8 mouse cellular contexts compared by ENCODE assay signal in the genomic region with DNA sequence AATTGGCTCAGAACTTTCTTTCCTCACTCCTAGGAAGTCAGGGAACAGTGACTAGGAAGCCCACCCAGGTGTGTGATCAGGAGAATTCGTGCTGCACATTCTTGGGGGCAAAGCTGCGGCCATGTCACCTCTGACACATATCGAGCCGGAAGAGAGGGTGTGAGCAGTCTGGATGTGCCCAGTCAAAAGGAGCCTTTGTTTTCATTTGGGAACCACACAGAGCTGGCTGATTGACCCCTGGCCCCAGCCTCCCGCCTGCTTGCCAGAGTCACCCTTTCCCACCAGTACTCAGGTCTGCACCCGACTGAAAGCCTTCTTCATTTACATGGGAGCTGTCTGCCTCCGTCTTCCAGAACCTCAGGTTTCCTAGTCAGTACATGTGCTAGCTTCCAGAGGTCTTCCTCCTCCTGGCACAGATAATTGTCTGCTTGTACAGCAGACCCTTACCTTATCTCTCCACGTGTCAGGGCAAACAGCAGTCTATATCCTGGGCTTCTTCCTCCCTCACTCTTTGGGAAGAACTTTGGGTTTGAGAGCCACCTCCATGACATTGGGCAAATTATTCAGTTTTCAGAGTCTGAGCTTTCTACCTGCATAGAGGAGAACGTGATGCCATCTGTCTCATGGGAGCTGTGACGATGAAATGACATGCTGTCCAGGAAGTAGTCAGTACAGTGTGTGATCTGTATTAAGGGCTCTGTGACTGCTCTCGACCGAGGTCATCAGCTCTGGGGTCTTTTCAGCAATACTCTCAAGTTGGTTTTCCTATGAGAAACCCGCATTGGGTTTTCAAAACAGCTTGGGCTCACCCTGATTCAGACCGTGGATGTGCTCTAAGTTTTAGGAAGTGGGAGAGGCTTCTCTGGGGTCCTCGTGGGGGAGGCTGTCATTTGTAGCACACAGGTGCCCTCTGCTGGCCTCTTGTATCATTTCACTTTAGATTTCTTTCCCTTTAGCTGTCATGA.
DNase-seq lines count a peak whose midpoint lies in the region; ATAC-seq and TF ChIP-seq lines count a peak whose summit lies in the region.

No protein-coding gene starts in this region.

- H3K36me3 ChIP-seq in forebrain, embryonic 16.5 days (ENCODE audit: control insufficient read depth, insufficient read depth) = no peaks in the 10 kb centered on the region
- no peaks in the 10 kb centered on the region for H3K36me3 ChIP-seq in hindbrain, postnatal 0 days (ENCODE audit: insufficient read depth, low read length)
- H3K36me3 ChIP-seq in liver, embryonic 13.5 days = no peaks in the 10 kb centered on the region

- peak; percentile 40 for DNase-seq in urinary bladder, postnatal 25 days (ENCODE audit: low spot score)
- no peak for DNase-seq in urinary bladder, adult 2 months (ENCODE audit: low spot score)
- DNase-seq in brain, embryonic 18.5 days (ENCODE audit: low read depth, low spot score) = peak; percentile 32
- DNase-seq in hindbrain, postnatal 0 days (ENCODE audit: low spot score) = peak; percentile 86
- peak; percentile 11 for DNase-seq in liver, embryonic 13.5 days
- peak; percentile 60 for DNase-seq in neural tube, embryonic 10.5 days (ENCODE audit: extremely low spot score, low spot score)
- DNase-seq in ovary, postnatal 36 days (ENCODE audit: low spot score) = no peak

- H3K4me2 ChIP-seq in forebrain, embryonic 16.5 days (ENCODE audit: low read length) = peak overlapping the region; percentile 16; the same call in 1 of the 2 replicates
- H3K4me2 ChIP-seq in hindbrain, postnatal 0 days (ENCODE audit: low read depth, low read length) = peak overlapping the region; percentile 36
- peak overlapping the region; percentile 46 for H3K4me2 ChIP-seq in liver, embryonic 13.5 days

- no peak overlapping the region for H3K4me3 ChIP-seq in forebrain, embryonic 16.5 days (replicated peaks; ENCODE audit: low read length)
- H3K4me3 ChIP-seq in hindbrain, postnatal 0 days (ENCODE audit: low read length) = no peak overlapping the region
- H3K4me3 ChIP-seq in liver, embryonic 13.5 days (replicated peaks) = peak overlapping the region; percentile 10; the same call in 1 of the 2 replicates

- H3K9ac ChIP-seq in forebrain, embryonic 16.5 days (replicated peaks; ENCODE audit: low read depth, low read length) = no peak overlapping the region
- H3K9ac ChIP-seq in hindbrain, postnatal 0 days (replicated peaks; ENCODE audit: low read length) = no peak overlapping the region
- H3K9ac ChIP-seq in liver, embryonic 13.5 days = no peak overlapping the region

- no peak overlapping the region for H3K27ac ChIP-seq in forebrain, embryonic 16.5 days (ENCODE audit: low read length)
- H3K27ac ChIP-seq in hindbrain, postnatal 0 days = no peak overlapping the region
- peak overlapping the region; percentile 34 for H3K27ac ChIP-seq in liver, embryonic 13.5 days

- peak; percentile 83 for TF ChIP-seq CTCF in hindbrain, postnatal 0 days (IDR thresholded peaks at IDR 0.05; ENCODE audit: low read depth)

- no peaks in the 10 kb centered on the region for H3K9me3 ChIP-seq in forebrain, embryonic 16.5 days (ENCODE audit: control insufficient read depth, low read length)
- no peaks in the 10 kb centered on the region for H3K9me3 ChIP-seq in hindbrain, postnatal 0 days (ENCODE audit: low read length)
- H3K9me3 ChIP-seq in liver, embryonic 13.5 days (replicated peaks) = no peaks in the 10 kb centered on the region

- H3K27me3 ChIP-seq in forebrain, embryonic 16.5 days (replicated peaks; ENCODE audit: control insufficient read depth, insufficient read depth, low read length) = no peaks in the 10 kb centered on the region
- no peaks in the 10 kb centered on the region for H3K27me3 ChIP-seq in hindbrain, postnatal 0 days (ENCODE audit: insufficient read depth, low read length)
- H3K27me3 ChIP-seq in liver, embryonic 13.5 days = no peaks in the 10 kb centered on the region

- H3K4me1 ChIP-seq in forebrain, embryonic 16.5 days (replicated peaks; ENCODE audit: control insufficient read depth, insufficient read depth, low read length) = peaks cover 2% of the 10 kb centered on the region; the same call in 1 of the 2 replicates
- H3K4me1 ChIP-seq in hindbrain, postnatal 0 days (ENCODE audit: insufficient read depth, low read length) = no peaks in the 10 kb centered on the region
- H3K4me1 ChIP-seq in liver, embryonic 13.5 days (replicated peaks) = peaks cover 17% of the 10 kb centered on the region

- 38% methylated on average over 15 of the region's 15 CpGs for WGBS in forebrain, embryonic 16.5 days
- WGBS in hindbrain, postnatal 0 days = 26% methylated on average over 15 of the region's 15 CpGs
- 22% methylated on average over 15 of the region's 15 CpGs for WGBS in liver, embryonic 13.5 days (ENCODE audit: insufficient replicate concordance)

- ATAC-seq in forebrain, embryonic 16.5 days = peak; percentile 84
- ATAC-seq in hindbrain, postnatal 0 days = peak; percentile 87
- peak; percentile 67 for ATAC-seq in liver, embryonic 13.5 days (ENCODE audit: low read depth)

Comparison
In these comparisons a context has a peak if more than half of its experiments do, and no peak if none do; other contexts are left out.
1. DNase-seq: peak in urinary bladder, postnatal 25 days (single experiment), brain, embryonic 18.5 days (single experiment), hindbrain, postnatal 0 days (single experiment), liver, embryonic 13.5 days (single experiment) and neural tube, embryonic 10.5 days (single experiment); none in urinary bladder, adult 2 months (single experiment) and ovary, postnatal 36 days (single experiment).
2. Peak in every context shown above with its lines, with median percentiles within 50 percentile points of each other: ATAC-seq and H3K4me2 ChIP-seq.